Mouse (Mus musculus): ENCODE results near the gene Tenm3.

The Tenm3 gene

DNA sequence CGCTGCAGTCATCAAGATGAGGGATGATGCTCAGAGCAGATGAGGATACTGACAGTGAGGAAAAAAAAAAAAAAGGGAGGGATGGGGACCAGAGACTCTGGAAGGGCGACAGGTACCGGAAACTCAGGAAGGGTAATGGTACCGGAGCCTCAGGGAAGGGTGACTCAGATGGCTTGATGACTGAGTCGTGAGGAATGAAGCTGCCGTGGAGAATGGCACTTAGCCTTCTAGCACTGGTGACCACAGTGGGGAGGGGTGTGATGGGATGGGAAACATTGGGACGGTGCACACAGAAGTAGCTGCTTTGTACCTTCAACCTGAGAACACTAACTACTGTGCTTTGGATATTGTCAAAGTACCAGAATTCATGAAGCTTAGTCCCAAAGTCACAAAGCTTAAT is 18.1 kb downstream of the Tenm3 start:
- TF ChIP-seq GATA4 (IDR thresholded peaks at IDR 0.05; ENCODE audit: insufficient replicate concordance, low read length), result no peak

DNA sequence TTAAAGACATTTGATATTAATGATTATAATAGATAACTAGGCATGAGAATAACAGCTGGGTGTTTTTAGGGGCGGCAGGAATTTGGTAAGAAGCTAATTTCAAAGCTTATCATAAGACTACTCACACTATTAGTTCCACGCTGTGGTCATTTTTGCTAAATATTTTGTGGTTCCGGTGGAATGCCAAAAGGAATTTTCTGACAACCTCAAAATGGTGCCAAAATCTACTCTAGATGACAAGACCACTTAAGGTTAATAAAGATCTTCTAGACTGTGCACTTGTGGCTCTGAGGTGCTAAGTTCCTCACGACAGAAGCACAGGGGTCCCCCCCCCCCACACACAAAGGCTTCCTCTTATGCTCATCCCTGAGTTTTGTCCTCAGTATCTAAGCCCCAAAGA is 21.5 kb downstream of the Tenm3 start:
- TF ChIP-seq GATA4 (IDR thresholded peaks at IDR 0.05; ENCODE audit: insufficient replicate concordance, low read length), result no peak

DNA sequence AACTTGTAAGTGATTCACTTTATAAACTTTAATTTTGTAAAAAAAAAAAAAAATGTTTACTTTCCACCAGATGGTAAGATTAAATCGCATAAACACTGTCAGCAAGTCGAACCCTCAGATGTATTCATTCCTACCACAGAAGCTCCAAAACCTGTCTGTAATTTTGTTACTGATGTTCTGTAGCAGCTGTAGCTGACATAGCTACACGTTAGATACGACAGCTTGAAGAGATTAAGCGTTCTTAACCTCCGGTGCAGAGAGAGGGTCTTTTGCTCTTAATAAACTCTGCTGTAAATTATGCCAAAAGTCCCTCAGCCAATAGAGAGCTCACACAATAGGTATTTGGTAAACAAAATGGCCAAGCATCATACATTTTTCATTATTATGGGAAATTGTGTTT is 23.8 kb downstream of the Tenm3 start:
- TF ChIP-seq GATA4 (IDR thresholded peaks at IDR 0.05; ENCODE audit: insufficient replicate concordance, low read length), result no peak

DNA sequence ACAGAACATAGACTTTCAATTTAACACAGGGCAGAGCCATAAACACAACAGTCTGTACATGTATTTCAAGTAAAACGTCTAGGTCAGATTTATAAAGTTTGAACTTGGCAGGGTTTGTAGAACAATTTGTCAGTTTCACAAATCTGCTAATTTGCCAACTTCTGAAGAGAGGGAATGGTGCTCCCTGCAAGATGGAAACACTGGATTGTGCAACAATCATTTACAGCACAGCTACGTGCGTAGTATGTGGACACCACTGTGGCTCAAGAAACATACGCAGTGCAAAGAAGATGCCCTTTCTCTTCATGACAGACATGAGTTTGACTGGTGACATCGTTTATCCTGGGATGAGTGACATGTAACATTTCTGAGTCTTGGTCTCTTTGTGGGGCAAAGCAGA is 24.4 kb downstream of the Tenm3 start:
- no peak for TF ChIP-seq GATA4 (IDR thresholded peaks at IDR 0.05; ENCODE audit: insufficient replicate concordance, low read length)

DNA sequence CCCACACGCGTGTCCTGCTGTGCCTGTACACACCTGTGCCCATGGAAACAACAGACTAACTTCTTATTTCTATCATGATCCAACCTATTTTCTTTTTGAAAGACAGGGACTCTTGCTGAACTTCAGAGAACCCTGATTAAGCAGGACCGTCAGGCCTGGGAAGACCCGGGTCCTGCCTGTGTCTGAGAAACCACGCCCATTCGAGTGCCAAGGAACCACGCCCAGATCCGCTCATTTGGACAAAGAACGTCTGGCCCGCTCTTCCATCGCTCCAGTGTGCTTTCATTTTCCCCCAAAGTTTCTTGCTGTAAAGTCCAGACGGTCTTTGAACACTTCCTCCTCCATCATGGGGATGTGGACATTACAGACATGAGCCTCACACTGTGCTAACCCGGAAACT is 26.8 kb downstream of the Tenm3 start:
- TF ChIP-seq GATA4 (IDR thresholded peaks at IDR 0.05; ENCODE audit: insufficient replicate concordance, low read length), result no peak

DNA sequence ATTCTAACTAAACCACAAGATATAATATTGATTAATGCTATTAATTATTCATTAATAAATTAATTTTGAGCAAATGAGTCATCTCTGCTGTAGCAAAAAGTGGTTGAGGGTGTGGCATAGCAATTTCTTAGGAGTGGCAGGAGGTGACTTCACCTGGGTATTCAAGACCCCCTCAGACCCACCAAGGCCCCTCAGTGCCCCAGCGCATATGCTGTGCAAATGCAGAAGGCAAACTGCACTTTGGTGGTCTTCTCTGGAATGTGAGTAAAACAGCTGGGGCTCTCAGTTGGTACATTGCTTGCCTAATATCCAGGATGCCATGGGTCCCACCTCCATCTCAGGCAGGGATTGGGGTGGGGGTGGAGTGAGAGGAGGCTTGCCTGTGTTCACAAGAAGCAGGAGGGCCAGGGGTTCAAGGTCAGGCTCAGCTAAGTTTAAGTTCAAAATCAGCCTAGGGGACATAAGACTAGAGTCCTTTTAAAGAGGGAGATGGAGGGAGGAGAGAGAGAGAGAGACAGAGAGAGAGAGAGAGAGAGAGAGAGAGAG is 31.5 kb downstream of the Tenm3 start:
- TF ChIP-seq GATA4 (IDR thresholded peaks at IDR 0.05; ENCODE audit: insufficient replicate concordance, low read length), result no peak

DNA sequence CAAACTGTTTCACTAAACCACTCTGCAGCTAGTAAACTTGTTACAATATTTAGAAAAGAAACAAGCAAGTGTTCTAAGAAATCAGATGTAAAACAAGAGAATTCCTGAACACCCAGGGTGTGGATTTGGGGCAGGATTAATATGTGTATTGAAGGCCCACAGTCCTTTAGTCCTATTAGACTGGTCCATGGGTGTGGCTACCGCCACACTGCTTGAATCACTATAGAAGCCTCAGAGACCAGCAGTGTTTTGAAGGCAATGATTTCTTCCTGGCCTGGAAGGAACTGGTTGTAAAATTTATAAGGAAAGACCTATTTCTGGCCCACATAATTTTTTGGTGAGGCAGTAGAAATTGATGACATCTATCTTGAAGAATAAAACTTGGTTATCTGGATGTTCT is 33.1 kb downstream of the Tenm3 start:
- TF ChIP-seq GATA4 (IDR thresholded peaks at IDR 0.05; ENCODE audit: insufficient replicate concordance, low read length), result no peak

DNA sequence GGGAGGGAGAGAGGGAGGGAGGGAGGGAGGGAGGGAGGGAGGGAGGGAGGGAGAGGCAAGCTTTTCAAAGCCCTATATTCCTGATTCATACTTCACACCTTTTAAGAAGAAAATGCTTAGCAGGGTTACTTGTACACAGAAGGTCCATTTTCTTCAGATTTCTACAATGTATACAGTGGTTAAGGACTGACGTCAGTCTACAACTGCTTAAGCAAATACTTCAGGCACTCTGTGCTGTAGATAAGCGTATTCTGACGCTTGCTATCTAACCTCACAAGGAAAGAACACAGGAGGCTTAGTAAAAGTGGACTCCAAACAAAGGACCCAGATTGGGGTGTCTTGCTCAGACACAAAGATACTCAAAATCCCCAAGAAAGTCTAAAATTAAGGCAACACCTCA is 34.6 kb downstream of the Tenm3 start:
- no peak for TF ChIP-seq GATA4 (IDR thresholded peaks at IDR 0.05; ENCODE audit: insufficient replicate concordance, low read length)

DNA sequence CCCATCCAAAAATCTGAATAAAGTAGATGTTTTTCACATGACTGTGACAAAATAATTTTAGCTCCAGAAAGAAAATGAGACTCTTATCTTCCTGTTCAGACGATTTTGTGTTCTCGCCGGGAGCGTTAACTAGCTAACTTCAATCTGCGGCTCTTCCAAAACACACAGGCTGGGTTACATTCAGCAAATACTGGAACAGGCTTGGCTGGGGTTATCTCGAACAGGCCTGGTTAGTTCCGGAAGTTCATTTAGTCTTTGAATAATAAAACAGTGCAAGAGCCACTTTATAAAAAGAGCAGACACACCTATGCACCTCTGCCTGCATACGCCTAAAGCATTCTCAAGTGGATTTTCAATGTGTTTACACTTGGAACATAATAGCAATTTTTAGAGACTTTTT is 40.7 kb downstream of the Tenm3 start:
- no peak for TF ChIP-seq GATA4 (IDR thresholded peaks at IDR 0.05; ENCODE audit: insufficient replicate concordance, low read length)

DNA sequence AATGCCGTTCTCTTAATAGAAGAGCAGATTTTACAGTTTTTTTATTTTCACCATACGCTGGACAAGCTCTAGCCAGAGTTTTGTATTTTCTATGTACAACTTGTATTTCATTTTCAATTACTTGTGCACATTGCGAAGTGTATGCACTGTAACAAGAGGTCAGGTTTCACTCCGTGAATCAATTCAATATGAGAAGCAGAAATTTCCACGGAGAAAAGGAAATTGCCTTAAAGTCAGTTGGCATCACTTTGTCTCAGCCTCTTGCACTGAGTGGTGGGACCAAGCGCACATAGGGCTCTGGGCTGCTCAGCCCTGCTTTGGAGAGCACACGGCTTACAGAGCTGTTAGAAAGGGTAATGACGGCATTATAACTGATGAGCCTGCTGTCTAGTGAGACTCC is 41.5 kb downstream of the Tenm3 start:
- TF ChIP-seq GATA4 (IDR thresholded peaks at IDR 0.05; ENCODE audit: insufficient replicate concordance, low read length), result no peak

DNA sequence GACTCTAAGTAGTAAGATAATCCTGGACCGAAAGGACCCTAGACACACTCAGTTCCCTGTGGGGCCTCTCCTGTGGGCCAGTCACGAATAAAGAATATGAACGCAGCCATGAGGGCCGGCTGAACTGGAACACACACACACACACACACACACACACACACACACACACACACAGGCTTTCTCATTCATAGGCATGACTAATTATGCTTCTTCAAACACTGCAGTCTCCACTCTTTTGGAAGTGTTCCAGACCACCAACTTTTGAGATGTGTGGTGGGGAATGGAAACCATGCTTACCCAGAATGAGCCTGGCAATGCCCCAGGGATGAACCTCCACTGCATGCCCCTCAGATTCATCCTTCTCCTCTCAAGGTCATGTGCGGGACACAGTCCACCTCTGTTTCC is 45.8 kb downstream of the Tenm3 start:
- no peak for TF ChIP-seq GATA4 (IDR thresholded peaks at IDR 0.05; ENCODE audit: insufficient replicate concordance, low read length)

DNA sequence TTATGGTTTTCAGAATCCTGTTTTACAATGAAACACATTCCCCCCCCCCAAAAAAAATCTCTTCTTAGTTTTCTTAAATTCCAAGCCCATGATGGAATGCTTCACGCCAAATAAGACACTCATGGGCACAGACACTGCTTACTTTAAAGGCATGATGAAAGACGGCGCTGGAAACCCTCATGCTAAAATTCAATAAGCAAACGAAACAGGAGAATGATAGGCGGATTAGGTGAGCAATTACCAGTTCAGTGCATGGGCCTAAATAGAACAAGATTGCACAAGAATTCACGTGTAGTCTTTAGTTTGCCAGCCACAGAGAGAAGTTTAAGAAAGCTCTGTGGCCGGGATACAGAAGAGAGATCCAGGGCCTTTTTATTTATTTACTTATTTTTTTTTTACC is 49.5 kb downstream of the Tenm3 start:
- TF ChIP-seq GATA4 (IDR thresholded peaks at IDR 0.05; ENCODE audit: insufficient replicate concordance, low read length), result no peak

DNA sequence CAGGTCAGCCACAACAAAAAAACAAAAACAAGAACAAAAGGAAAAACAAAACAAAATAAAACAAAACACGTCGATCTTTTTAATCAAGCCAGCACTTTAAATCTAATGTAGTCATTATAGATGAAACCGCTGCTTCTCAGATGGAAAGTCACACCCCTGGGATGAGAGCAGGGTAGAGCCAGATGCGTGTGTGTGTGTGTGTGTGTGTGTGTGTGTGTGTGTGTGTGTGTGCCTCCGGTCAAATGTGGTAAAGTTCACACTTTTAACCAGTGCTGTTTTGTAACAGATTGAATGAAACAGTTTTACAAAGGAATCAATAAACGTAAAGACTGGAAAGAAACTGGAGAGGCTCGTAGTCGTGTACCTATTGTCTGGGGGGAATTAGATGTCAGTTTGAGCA is 50.0 kb downstream of the Tenm3 start:
- no peak for TF ChIP-seq GATA4 (IDR thresholded peaks at IDR 0.05; ENCODE audit: insufficient replicate concordance, low read length)

DNA sequence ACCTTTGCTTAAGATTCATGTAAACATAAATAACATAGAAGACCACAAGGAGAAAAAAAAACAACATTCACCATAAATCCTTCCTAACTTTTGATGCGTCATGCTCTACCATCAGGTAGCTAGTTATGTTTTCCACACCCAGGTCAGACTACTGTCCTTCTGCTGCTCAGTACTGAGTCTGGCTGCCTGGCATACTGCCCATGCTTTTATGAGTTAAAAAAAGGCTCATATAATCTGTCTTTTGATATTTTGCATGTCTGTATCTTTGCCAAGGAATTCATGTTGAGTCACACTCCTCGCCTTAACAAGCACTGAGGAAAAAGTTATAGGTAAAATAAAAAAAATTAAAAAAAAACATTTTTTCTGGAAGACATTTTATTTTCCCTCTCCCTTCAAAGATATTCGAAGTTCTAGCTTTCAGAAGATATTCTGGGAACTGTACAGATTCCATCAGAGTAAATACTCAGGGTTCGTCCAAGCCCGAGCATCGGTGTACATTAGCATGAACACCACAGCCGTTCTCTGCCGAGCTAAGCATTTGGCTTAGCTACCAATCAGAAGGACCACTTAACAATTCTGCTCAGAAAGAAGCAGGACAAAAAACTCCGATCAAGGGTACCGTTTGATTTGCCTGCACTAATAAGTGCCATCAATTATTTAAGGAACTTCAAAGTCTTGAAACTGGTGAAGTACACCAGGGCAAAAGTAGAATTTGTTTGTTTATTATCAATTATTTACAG is 51.0 kb downstream of the Tenm3 start:
- no peak for TF ChIP-seq GATA4 (IDR thresholded peaks at IDR 0.05; ENCODE audit: insufficient replicate concordance, low read length)

DNA sequence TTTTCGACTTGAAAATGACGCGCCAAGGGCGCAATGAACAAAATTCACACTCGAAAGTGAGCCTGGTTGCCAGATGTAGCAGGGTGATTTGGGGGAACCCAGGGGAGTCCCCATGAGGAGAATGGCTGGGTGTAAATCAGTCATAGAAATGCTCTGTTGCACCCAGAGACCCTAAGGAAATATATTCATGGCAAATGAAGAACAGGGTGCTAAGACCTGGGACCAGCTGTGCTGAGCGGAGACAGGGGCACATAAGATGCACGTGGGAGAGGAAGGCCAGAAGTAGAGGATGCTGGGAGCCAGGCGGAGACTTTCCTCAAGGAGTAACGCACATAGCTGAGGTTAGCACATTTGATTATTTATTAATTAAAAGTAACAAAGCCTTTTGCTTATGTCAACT is 60.4 kb downstream of the Tenm3 start:
- TF ChIP-seq GATA4 (IDR thresholded peaks at IDR 0.05; ENCODE audit: insufficient replicate concordance, low read length), result no peak

DNA sequence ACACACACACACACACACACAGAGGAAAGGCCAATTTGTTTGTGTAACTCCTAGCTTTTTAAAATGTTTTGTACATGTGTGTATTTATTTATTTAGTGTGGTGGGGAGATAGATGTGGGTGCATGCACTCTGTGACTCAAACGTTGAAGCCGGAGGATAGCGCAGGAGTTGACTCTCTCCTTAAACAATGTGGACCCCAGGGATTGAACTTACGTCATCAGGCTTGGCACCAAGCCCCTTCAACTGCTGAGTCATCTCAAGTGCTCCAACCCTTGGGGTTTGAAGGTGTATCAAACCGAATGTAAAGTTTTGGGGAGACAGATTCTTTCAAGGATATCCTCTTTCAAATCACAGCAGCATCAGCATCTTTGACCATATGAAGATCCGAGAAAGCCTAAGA is 63.1 kb downstream of the Tenm3 start:
- no peak for TF ChIP-seq GATA4 (IDR thresholded peaks at IDR 0.05; ENCODE audit: insufficient replicate concordance, low read length)

DNA sequence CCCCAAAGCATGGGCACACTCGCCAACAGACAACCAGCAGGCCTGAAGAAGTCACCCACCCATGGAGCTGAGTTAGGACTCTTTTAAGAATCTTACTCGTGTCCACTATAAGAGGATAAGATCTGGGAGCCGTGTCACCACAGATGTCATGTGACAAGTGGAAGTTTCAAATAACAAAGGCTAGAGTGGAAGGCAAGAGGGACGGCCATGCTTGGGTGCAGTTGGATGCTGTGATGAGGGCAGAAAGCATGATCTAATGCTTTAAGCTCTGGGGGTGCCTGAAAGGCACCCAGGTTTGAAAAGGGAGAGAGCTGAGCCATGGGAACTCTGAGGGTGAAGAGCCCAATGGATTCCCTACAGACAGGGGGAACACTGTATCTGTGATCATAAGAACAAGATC is 64.6 kb downstream of the Tenm3 start:
- no peak for TF ChIP-seq GATA4 (IDR thresholded peaks at IDR 0.05; ENCODE audit: insufficient replicate concordance, low read length)
